In genomic region chr12:80778188-80778936, GRCm38 (mm10) we compare ENCODE assay signal across 10 mouse cellular contexts. TPM values are rescaled to one million over a fixed set of nuclear protein-coding genes. Genes with fewer than 3 reads are reported as not detected.
A peak's percentile ranks its signal among the peaks of the same experiment; 100 is the strongest.
DNase-seq lines count a peak whose midpoint lies in the region; ATAC-seq and TF ChIP-seq lines count a peak whose summit lies in the region.
"Had no signal": no experiment of that assay in that cellular context is flagged by ENCODE, and none has a peak within 500 bp of the region (broad histone marks: within the 10 kb centered on the region; RNA-seq: fewer than 3 reads in every experiment).

No protein-coding gene starts in this region.

- intact Hi-C loops in left cerebral cortex, postnatal 4 days (cut with DNase I): no loop called here

- peak; percentile 23 for DNase-seq in forebrain, embryonic 10.5 days (ENCODE audit: extremely low spot score, low spot score)
- no peak for DNase-seq in forebrain, embryonic 14.5 days (ENCODE audit: low spot score)
- DNase-seq in stomach, postnatal 0 days (ENCODE audit: low spot score): no peak
- DNase-seq in liver, embryonic 13.5 days: peak; percentile 97
- no peak for DNase-seq in left cerebral cortex, postnatal 4 days
- no peak for DNase-seq in ovary, postnatal 36 days (ENCODE audit: low spot score)

- H3K27me3 ChIP-seq in forebrain, embryonic 10.5 days (ENCODE audit: poor library complexity, severe bottlenecking): no peaks in the 10 kb centered on the region
- no peaks in the 10 kb centered on the region for H3K27me3 ChIP-seq in forebrain, embryonic 14.5 days (replicated peaks; ENCODE audit: control insufficient read depth, insufficient read depth, low read length)
- H3K27me3 ChIP-seq in stomach, embryonic 14.5 days (ENCODE audit: control insufficient read depth, insufficient read depth, low read length): no peaks in the 10 kb centered on the region
- no peaks in the 10 kb centered on the region for H3K27me3 ChIP-seq in stomach, postnatal 0 days (ENCODE audit: control insufficient read depth, insufficient read depth, low read length)
- no peaks in the 10 kb centered on the region for H3K27me3 ChIP-seq in liver, embryonic 13.5 days
- no peaks in the 10 kb centered on the region for H3K27me3 ChIP-seq in hindbrain, embryonic 13.5 days

- no peak overlapping the region for H3K9ac ChIP-seq in forebrain, embryonic 14.5 days (ENCODE audit: low read length)
- no peak overlapping the region for H3K9ac ChIP-seq in stomach, embryonic 14.5 days (replicated peaks; ENCODE audit: low read depth, low read length)
- no peak overlapping the region for H3K9ac ChIP-seq in stomach, postnatal 0 days (ENCODE audit: low read length)
- H3K9ac ChIP-seq in liver, embryonic 13.5 days: peak overlapping the region; percentile 75
- no peak overlapping the region for H3K9ac ChIP-seq in hindbrain, embryonic 13.5 days

- peak overlapping the region; percentile 56; the same call in 1 of the 2 replicates for H3K27ac ChIP-seq in forebrain, embryonic 10.5 days
- no peak overlapping the region for H3K27ac ChIP-seq in forebrain, embryonic 14.5 days (ENCODE audit: low read depth, low read length)
- no peak overlapping the region for H3K27ac ChIP-seq in stomach, embryonic 14.5 days (ENCODE audit: low read length)
- H3K27ac ChIP-seq in stomach, postnatal 0 days (replicated peaks): no peak overlapping the region
- peak overlapping the region; percentile 98 for H3K27ac ChIP-seq in liver, embryonic 13.5 days
- no peak overlapping the region for H3K27ac ChIP-seq in hindbrain, embryonic 13.5 days

- no peak for ATAC-seq in forebrain, embryonic 14.5 days
- peak; percentile 75; the same call in 1 of the 2 replicates for ATAC-seq in stomach, embryonic 14.5 days (ENCODE audit: insufficient number of reproducible peaks, insufficient read depth, low FRiP score, low read depth)
- no peak for ATAC-seq in stomach, postnatal 0 days (ENCODE audit: low FRiP score, low TSS enrichment)
- peak; percentile 98 for ATAC-seq in liver, embryonic 13.5 days (ENCODE audit: low read depth)
- no peak for ATAC-seq in hindbrain, embryonic 13.5 days (ENCODE audit: low FRiP score)
- ATAC-seq: inflammation-experienced regulatory T-cells, adult 6 months had no signal

- no peaks in the 10 kb centered on the region for H3K36me3 ChIP-seq in forebrain, embryonic 10.5 days (replicated peaks)
- no peaks in the 10 kb centered on the region for H3K36me3 ChIP-seq in forebrain, embryonic 14.5 days (ENCODE audit: control insufficient read depth, insufficient read depth, low read length)
- H3K36me3 ChIP-seq in stomach, embryonic 14.5 days (ENCODE audit: control insufficient read depth, insufficient read depth, low read length): no peaks in the 10 kb centered on the region
- no peaks in the 10 kb centered on the region for H3K36me3 ChIP-seq in stomach, postnatal 0 days (ENCODE audit: control insufficient read depth, insufficient read depth, low read length)
- no peaks in the 10 kb centered on the region for H3K36me3 ChIP-seq in liver, embryonic 13.5 days
- H3K36me3 ChIP-seq in hindbrain, embryonic 13.5 days: no peaks in the 10 kb centered on the region

- 0 out of 2 replicates have a peak, but pooled peaks cover 4% of the 10 kb centered on the region for H3K4me1 ChIP-seq in forebrain, embryonic 10.5 days
- no peaks in the 10 kb centered on the region for H3K4me1 ChIP-seq in forebrain, embryonic 14.5 days (ENCODE audit: control insufficient read depth, insufficient read depth, low read length)
- H3K4me1 ChIP-seq in stomach, embryonic 14.5 days (ENCODE audit: control insufficient read depth, insufficient read depth, low read length): no peaks in the 10 kb centered on the region
- H3K4me1 ChIP-seq in stomach, postnatal 0 days (replicated peaks; ENCODE audit: control insufficient read depth, insufficient read depth): no peaks in the 10 kb centered on the region
- H3K4me1 ChIP-seq in liver, embryonic 13.5 days (replicated peaks): peaks cover 63% of the 10 kb centered on the region
- H3K4me1 ChIP-seq in hindbrain, embryonic 13.5 days (replicated peaks): no peaks in the 10 kb centered on the region

- WGBS in forebrain, embryonic 10.5 days: 81% methylated on average over 16 of the region's 16 CpGs
- 80% methylated on average over 16 of the region's 16 CpGs for WGBS in forebrain, embryonic 14.5 days
- WGBS in stomach, embryonic 14.5 days: 73% methylated on average over 16 of the region's 16 CpGs
- 71% methylated on average over 16 of the region's 16 CpGs for WGBS in stomach, postnatal 0 days
- WGBS in liver, embryonic 13.5 days (ENCODE audit: insufficient replicate concordance): 13% methylated on average over 16 of the region's 16 CpGs
- 79% methylated on average over 16 of the region's 16 CpGs for WGBS in hindbrain, embryonic 13.5 days

- no peak for TF ChIP-seq CTCF in stomach, postnatal 0 days (IDR thresholded peaks at IDR 0.05; ENCODE audit: low read depth)

- TF ChIP-seq EP300 in stomach, postnatal 0 days (optimal IDR thresholded peaks at IDR 0.05): no peak

- no peak overlapping the region for H3K4me3 ChIP-seq in forebrain, embryonic 10.5 days
- H3K4me3 ChIP-seq in forebrain, embryonic 14.5 days (ENCODE audit: low read depth, low read length): no peak overlapping the region
- H3K4me3 ChIP-seq in stomach, embryonic 14.5 days (ENCODE audit: low read depth, low read length): no peak overlapping the region
- no peak overlapping the region for H3K4me3 ChIP-seq in stomach, postnatal 0 days (ENCODE audit: low read depth, low read length)
- peak overlapping the region; percentile 44 for H3K4me3 ChIP-seq in liver, embryonic 13.5 days (replicated peaks)
- no peak overlapping the region for H3K4me3 ChIP-seq in hindbrain, embryonic 13.5 days

- H3K4me2 ChIP-seq in forebrain, embryonic 14.5 days (ENCODE audit: low read length): no peak overlapping the region
- no peak overlapping the region for H3K4me2 ChIP-seq in stomach, embryonic 14.5 days (replicated peaks; ENCODE audit: low read depth, low read length)
- H3K4me2 ChIP-seq in stomach, postnatal 0 days (replicated peaks; ENCODE audit: low read depth): no peak overlapping the region
- peak overlapping the region; percentile 73 for H3K4me2 ChIP-seq in liver, embryonic 13.5 days
- no peak overlapping the region for H3K4me2 ChIP-seq in hindbrain, embryonic 13.5 days

- no peaks in the 10 kb centered on the region for H3K9me3 ChIP-seq in forebrain, embryonic 10.5 days
- H3K9me3 ChIP-seq in forebrain, embryonic 14.5 days (replicated peaks; ENCODE audit: control insufficient read depth, low read length): no peaks in the 10 kb centered on the region
- no peaks in the 10 kb centered on the region for H3K9me3 ChIP-seq in stomach, embryonic 14.5 days (ENCODE audit: control insufficient read depth, low read depth, low read length)
- H3K9me3 ChIP-seq in stomach, postnatal 0 days (ENCODE audit: control insufficient read depth, low read length): no peaks in the 10 kb centered on the region
- H3K9me3 ChIP-seq in liver, embryonic 13.5 days (replicated peaks): no peaks in the 10 kb centered on the region
- no peaks in the 10 kb centered on the region for H3K9me3 ChIP-seq in hindbrain, embryonic 13.5 days

RNA-seq across cellular contexts. Expression of gene Susd6, which starts 11.9 kb away (rescaled TPM):
- 11.9 and 13.0 TPM in 2 replicates for polyA plus RNA-seq in forebrain, embryonic 10.5 days (2016; fragmentation: Nextera tagmentation; extraction: Ambion mirVana)
- polyA plus RNA-seq in forebrain, embryonic 14.5 days (2014; fragmentation: Nextera tagmentation; extraction: Ambion mirVana): 11.7 and 13.4 TPM in 2 replicates
- polyA plus RNA-seq in stomach, embryonic 14.5 days (2014; fragmentation: Nextera tagmentation; extraction: Ambion mirVana): 20.8 and 22.6 TPM in 2 replicates
- 12.3 and 12.9 TPM in 2 replicates for polyA plus RNA-seq in stomach, postnatal 0 days (2015; fragmentation: Nextera tagmentation; extraction: Ambion mirVana)
- 9.4 and 11.6 TPM in 2 replicates for polyA plus RNA-seq in liver, embryonic 13.5 days (2015; fragmentation: Nextera tagmentation; extraction: Ambion mirVana)
- polyA plus RNA-seq in hindbrain, embryonic 13.5 days (2015; fragmentation: Nextera tagmentation; extraction: Ambion mirVana): 11.4 and 12.8 TPM in 2 replicates
- 10 to 100 TPM; 19.6 to 21.4 TPM for total RNA-seq in left cerebral cortex, postnatal 4 days (2021)

RNA-seq across cellular contexts. Expression of gene Ccdc177, which starts 17.9 kb away (rescaled TPM):
- 1.6 and 1.7 TPM in 2 replicates for polyA plus RNA-seq in forebrain, embryonic 10.5 days (2016; fragmentation: Nextera tagmentation; extraction: Ambion mirVana)
- polyA plus RNA-seq in forebrain, embryonic 14.5 days (2014; fragmentation: Nextera tagmentation; extraction: Ambion mirVana): 6.3 and 6.7 TPM in 2 replicates
- polyA plus RNA-seq in stomach, embryonic 14.5 days (2014; fragmentation: Nextera tagmentation; extraction: Ambion mirVana): 0.25 and 0.26 TPM in 2 replicates
- 0.06 and 0.07 TPM in 2 replicates for polyA plus RNA-seq in stomach, postnatal 0 days (2015; fragmentation: Nextera tagmentation; extraction: Ambion mirVana)
- polyA plus RNA-seq in liver, embryonic 13.5 days (2015; fragmentation: Nextera tagmentation; extraction: Ambion mirVana): not detected in 2 replicates
- polyA plus RNA-seq in hindbrain, embryonic 13.5 days (2015; fragmentation: Nextera tagmentation; extraction: Ambion mirVana): 3.8 and 4.0 TPM in 2 replicates
- 10 to 100 TPM; 17.1 to 19.5 TPM for total RNA-seq in left cerebral cortex, postnatal 4 days (2021)
- polyA plus RNA-seq: C2C12; inflammation-experienced regulatory T-cells, adult 6 months had no signal

Comparison
In these comparisons a context has a peak if more than half of its experiments do, and no peak if none do; other contexts are left out.
1. DNase-seq: peak in forebrain, embryonic 10.5 days (single experiment) and liver, embryonic 13.5 days (single experiment); none in forebrain, embryonic 14.5 days (single experiment), stomach, postnatal 0 days (single experiment), left cerebral cortex, postnatal 4 days (single experiment) and ovary, postnatal 36 days (single experiment).
2. H3K27ac ChIP-seq: peak in forebrain, embryonic 10.5 days (single experiment) and liver, embryonic 13.5 days (single experiment); none in forebrain, embryonic 14.5 days (single experiment), stomach, embryonic 14.5 days (single experiment), stomach, postnatal 0 days (single experiment) and hindbrain, embryonic 13.5 days (single experiment).
3. ATAC-seq: peak in stomach, embryonic 14.5 days (single experiment) and liver, embryonic 13.5 days (single experiment); none in forebrain, embryonic 14.5 days (single experiment), stomach, postnatal 0 days (single experiment) and hindbrain, embryonic 13.5 days (single experiment).